Mouse (Mus musculus) monocyte, adult 59 days (primary cell): ENCODE measurements around the gene Aldh6a1. TPM values are rescaled to one million over a fixed set of nuclear protein-coding genes. Genes with fewer than 3 reads are reported as not detected.

Experiments used
- total RNA-seq, 2 experiments: library from RNA; stranded (reverse); gene quantifications; one replicate each; pipeline ENCODE4 v1.2.4; 2023

The Aldh6a1 gene
- total RNA-seq, result 1 to 10 TPM; 6.7 TPM

DNA sequence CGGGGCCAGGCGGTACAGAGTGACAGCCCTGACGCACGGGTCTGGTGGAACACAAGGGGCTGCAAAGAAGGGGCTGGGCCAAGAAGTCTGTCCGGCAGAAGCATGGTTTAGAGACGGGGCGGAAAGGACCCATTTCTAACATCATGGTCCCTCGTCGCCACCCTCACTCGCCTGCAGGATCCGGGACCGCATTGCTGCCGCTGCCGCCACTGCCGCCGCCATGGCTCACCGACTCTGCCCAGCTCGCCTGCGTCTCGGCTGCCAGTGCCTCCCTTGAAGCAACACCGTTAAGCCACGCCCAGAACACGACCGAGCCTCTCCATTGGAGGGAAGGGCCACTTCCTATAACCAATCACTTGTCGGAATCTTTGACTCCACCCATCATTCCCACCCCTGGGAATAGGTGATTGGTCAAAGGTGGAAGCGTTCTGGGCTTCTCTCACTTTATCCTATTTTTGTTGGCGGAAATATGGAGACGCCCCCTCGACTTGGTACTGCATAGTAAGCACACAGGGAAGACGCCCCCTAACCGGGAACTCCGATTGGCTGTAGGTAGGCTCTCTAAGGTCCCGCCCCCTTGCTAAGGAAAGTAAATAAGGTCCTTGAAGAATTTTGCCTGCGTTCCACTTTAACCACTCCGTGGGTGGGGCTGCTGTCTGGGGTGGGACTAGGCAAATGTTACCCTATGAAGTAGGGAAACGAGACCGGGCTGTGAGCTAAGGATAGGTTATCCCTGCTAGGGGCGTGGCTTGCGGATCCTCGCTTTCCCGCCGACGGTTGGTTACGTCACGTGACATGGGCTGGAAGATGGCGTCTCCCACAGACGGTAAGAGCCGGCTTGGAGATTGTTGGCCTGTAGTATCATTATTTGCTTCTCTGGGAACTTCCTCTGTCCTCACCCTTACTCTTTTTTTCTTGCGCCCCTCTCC lies at the start of gene Aldh6a1, which contains the start of gene Lin52:
Aldh6a1 (minus strand) TSS at position 287 of the 929 bp plus-strand sequence.
Lin52 (plus strand) TSS at position 705 of the 929 bp plus-strand sequence.

DNA sequence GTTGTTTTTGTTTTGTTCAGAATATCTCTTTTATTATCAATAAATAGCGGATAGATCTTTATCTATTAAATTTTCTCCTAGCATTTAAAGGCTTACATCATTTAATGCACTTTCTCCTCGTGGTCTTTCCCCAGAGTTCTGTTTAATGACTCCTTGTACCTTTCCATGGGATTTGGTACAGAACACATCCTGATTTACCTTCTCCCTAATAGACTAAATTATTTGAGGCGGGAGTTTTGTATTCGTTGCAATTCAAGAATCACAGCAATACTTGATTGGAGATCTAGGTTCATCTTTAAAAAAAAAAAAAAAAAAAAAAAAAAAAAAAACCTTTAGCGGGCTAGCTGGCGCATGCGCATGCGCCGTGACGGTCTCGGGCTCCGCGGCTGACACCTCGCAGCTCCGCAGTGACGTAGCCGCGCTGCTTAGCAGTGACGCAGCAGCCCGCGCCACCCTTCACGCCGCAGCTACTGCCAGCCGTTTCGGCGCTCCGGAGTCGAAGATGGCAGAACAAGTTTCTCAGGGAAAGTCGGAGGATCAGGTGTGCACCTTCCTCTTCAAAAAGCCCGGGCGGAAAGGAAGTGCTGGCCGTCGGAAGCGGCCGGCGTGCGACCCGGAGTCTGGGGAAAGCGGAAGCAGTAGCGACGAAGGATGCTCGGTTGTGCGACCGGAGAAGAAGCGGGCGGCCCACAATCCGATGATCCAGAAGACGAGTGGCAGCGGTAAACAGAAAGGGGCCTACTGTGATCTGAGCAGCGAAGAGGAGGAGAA lies 33.8 kb downstream of the Aldh6a1 start, which contains the start of gene Rnf113a2:
Rnf113a2 (plus strand) TSS at position 363 of the 771 bp plus-strand sequence.

DNA sequence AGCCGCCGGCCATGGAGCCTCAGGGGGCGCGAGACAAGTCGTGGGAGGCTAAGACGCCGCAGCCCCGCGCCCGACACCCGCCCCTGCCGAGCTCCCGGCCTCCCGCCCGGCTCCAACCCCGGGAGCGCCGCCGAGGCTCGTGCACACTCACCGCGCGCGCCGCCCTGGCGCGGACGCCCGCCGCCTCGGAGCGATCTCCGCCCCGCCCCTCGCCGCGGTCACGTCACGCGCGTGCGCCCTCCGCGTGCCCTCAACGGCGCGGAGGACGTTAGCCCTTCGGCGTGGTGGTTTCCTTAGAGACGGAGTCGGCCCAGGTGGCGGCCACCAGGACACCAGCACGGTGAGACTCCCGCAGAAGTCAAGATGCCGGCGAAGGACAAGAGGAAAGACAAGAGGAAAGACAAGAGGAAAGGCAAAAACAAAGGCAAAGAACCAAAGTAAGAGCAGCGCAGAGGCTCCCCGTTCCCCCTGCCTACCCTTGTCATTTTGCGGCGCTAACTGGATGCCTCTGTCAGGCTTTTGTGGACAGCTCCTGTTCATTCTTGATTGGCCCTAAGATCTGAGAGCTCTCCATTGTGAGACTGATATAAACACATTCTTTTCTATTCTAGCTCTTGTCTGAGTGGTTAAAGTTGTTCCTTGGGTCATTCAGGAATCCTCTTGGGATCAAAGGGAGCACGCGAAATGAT lies 41.8 kb downstream of the Aldh6a1 start, which contains the start of the genes Entpd5 and Bbof1:
Entpd5 (minus strand) TSS at position 211 of the 689 bp plus-strand sequence.
Bbof1 (plus strand) TSS at position 253 of the 689 bp plus-strand sequence.

Other genes with a start within 250 kb of the Aldh6a1 start
- gene Elmsan1, start 232.1 kb downstream of the Aldh6a1 start, total RNA-seq, result 100 to 1,000 TPM in 1 of 2 experiments, 10 to 100 TPM in 1; 93.3 to 105 TPM
- gene Ptgr2, start 165.8 kb downstream of the Aldh6a1 start, total RNA-seq, result 10 to 100 TPM; 18.1 to 18.3 TPM
- gene Zfp410, start 134.2 kb downstream of the Aldh6a1 start, total RNA-seq, result 10 to 100 TPM; 30.7 to 34.7 TPM
- 1 to 10 TPM; 9.4 TPM for gene Coq6, start 89.3 kb downstream of the Aldh6a1 start, total RNA-seq
- 1 to 10 TPM in 1 of 2 experiments, under 1 TPM in 1; 0.49 to 1.1 TPM for gene Fam161b, start 89.2 kb downstream of the Aldh6a1 start, total RNA-seq
- gene Entpd5, start 42.0 kb downstream of the Aldh6a1 start, total RNA-seq, result 1 to 10 TPM; 5.5 to 5.7 TPM
- gene Bbof1, start 41.9 kb downstream of the Aldh6a1 start, total RNA-seq, result under 1 TPM in 1 of 2 experiments, not detected in 1; 0.26 TPM
- 10 to 100 TPM; 27.7 to 29.6 TPM for gene Rnf113a2, start 33.8 kb downstream of the Aldh6a1 start, total RNA-seq
- gene Lin52, start 418 bp upstream of the Aldh6a1 start, total RNA-seq, result 10 to 100 TPM in 1 of 2 experiments, 1 to 10 TPM in 1; 8.3 to 10.5 TPM
- not detected for gene Vsx2, start 118.8 kb upstream of the Aldh6a1 start, total RNA-seq
- gene Abcd4, start 166.4 kb upstream of the Aldh6a1 start, total RNA-seq, result 10 to 100 TPM; 12.7 to 12.8 TPM
- gene Vrtn, start 190.0 kb upstream of the Aldh6a1 start, total RNA-seq, result not detected
- not detected for gene Syndig1l, start 247.8 kb upstream of the Aldh6a1 start, total RNA-seq